Mouse (Mus musculus) kidney, postnatal 0 days (tissue): ENCODE results near the gene Ociad2. TPM values are rescaled to one million over a fixed set of nuclear protein-coding genes. Genes with fewer than 3 reads are reported as not detected.
"Not testable (repeated sequence)": the region's sequence is repeated elsewhere in the genome, so short reads cannot be mapped to it uniquely, and the experiment has no call there.

ENCODE experiments used
- ATAC-seq: fragments of 200-750 bp; cut with Nextera tagmentation; replicated peaks from 2 replicates; pipeline ENCODE4 v1.8.0; 2017; ENCODE audit warnings: low read depth, moderate number of reproducible peaks, moderate TSS enrichment, moderate library complexity; ENCODE audit not compliant: low FRiP score
- DNase-seq: peaks from one replicate; pipeline ENCODE4 v3.0.0-alpha.2; 2016; ENCODE audit warnings: low spot score
- H3K27ac ChIP-seq: fragments of 300-500 bp; sonication (generic); 2 replicates; pipeline ENCODE4 v1.5.1; 2014; ENCODE audit warnings: mild to moderate bottlenecking
- H3K27me3 ChIP-seq: fragments of 300-500 bp; sonication (generic); 2 replicates; pipeline ENCODE4 v1.6.1; 2014; ENCODE audit warnings: low read length, mixed read lengths; ENCODE audit not compliant: insufficient read depth
- H3K36me3 ChIP-seq: fragments of 300-500 bp; sonication (generic); 2 replicates; pipeline ENCODE4 v1.6.1; 2014; ENCODE audit warnings: low read length, mixed read lengths; ENCODE audit not compliant: insufficient read depth
- H3K4me1 ChIP-seq: fragments of 300-500 bp; sonication (generic); replicated peaks from 2 replicates; pipeline ENCODE4 v1.6.1; 2014; ENCODE audit warnings: antibody characterized with exemption, low read length, mixed read lengths; ENCODE audit not compliant: insufficient read depth
- H3K4me2 ChIP-seq: fragments of 300-500 bp; sonication (generic); 2 replicates; pipeline ENCODE4 v1.6.1; 2014; ENCODE audit warnings: mild to moderate bottlenecking, low read length, moderate library complexity, mixed read lengths
- H3K4me3 ChIP-seq: fragments of 300-500 bp; sonication (generic); replicated peaks from 2 replicates; pipeline ENCODE4 v1.5.1; 2014; ENCODE audit warnings: low read depth, low read length
- H3K9ac ChIP-seq: fragments of 300-500 bp; sonication (generic); 2 replicates; pipeline ENCODE4 v1.6.1; 2014; ENCODE audit warnings: low read depth, low read length
- H3K9me3 ChIP-seq: fragments of 300-500 bp; sonication (generic); replicated peaks from 2 replicates; pipeline ENCODE4 v1.6.1; 2016; ENCODE audit warnings: low read length, inconsistent platforms, mixed read lengths
- CTCF ChIP-seq: IDR thresholded peaks from 2 replicates; pipeline ENCODE4 v1.5.1; 2016; ENCODE audit warnings: antibody characterized with exemption, low read depth, mild to moderate bottlenecking, moderate library complexity
- WGBS: fragments of 180-500 bp; shearing (Covaris S2); extraction: QIAGEN DNeasy Blood & Tissue Kit; methylation state at CpG from one replicate; pipeline ENCODE4 v1.1.7; 2014; 5-methylcytosine and 5-hydroxymethylcytosine counted together
- polyA plus RNA-seq: library from polyadenylated mRNA; unstranded; fragments of >200 nt; fragmentation: Nextera tagmentation; extraction: Ambion mirVana; gene quantifications from 2 replicates; pipeline ENCODE4 v1.2.1, GENCODE M21; 2015

Ociad2 gene
- polyA plus RNA-seq, 1 experiment from 2014 or later, result 27.4 TPM

- no peaks in the 10 kb centered on the region for H3K4me1 ChIP-seq
- DNase-seq (peak; percentile 30), ATAC-seq (no peak)
- H3K4me2 ChIP-seq, result no peak overlapping the region
- no peak overlapping the region for H3K4me3 ChIP-seq
- TF ChIP-seq CTCF, result no peak
- no peak overlapping the region for H3K27ac ChIP-seq
- WGBS, result 29% methylated on average over 4 of the region's 4 CpGs
- H3K9me3 ChIP-seq, result no peaks in the 10 kb centered on the region
- no peaks in the 10 kb centered on the region for H3K36me3 ChIP-seq
- H3K9ac ChIP-seq, result no peak overlapping the region
- no peaks in the 10 kb centered on the region for H3K27me3 ChIP-seq
Measured at GRCm38 (mm10) chr5:73331002-73331401, 9.8 kb downstream of the Ociad2 start.

- H3K36me3 ChIP-seq, result no peaks in the 10 kb centered on the region
- H3K4me2 ChIP-seq, result no peak overlapping the region
- ATAC-seq, result no peak
- TF ChIP-seq CTCF, result no peak
- DNase-seq, result no peak
- WGBS, result 52% methylated on average over 8 of the region's 8 CpGs
- H3K9ac ChIP-seq, result no peak overlapping the region
- H3K4me3 ChIP-seq, result no peak overlapping the region
- no peaks in the 10 kb centered on the region for H3K9me3 ChIP-seq
- H3K27me3 ChIP-seq, result no peaks in the 10 kb centered on the region
- H3K27ac ChIP-seq, result no peak overlapping the region
- H3K4me1 ChIP-seq, result no peaks in the 10 kb centered on the region
Measured at GRCm38 (mm10) chr5:73324526-73325170, 16.2 kb downstream of the Ociad2 start.

GRCm38 (mm10) chr5:73323602-73324001 is 17.2 kb downstream of the Ociad2 start:
- no peak overlapping the region for H3K9ac ChIP-seq
- no peaks in the 10 kb centered on the region for H3K36me3 ChIP-seq
- no peaks in the 10 kb centered on the region for H3K4me1 ChIP-seq
- H3K27me3 ChIP-seq, result no peaks in the 10 kb centered on the region
- no peak for DNase-seq
- H3K4me3 ChIP-seq, result no peak overlapping the region
- 70% methylated on average over 5 of the region's 5 CpGs for WGBS
- H3K4me2 ChIP-seq, result no peak overlapping the region
- no peaks in the 10 kb centered on the region for H3K9me3 ChIP-seq
- no peak for ATAC-seq
- H3K27ac ChIP-seq, result no peak overlapping the region
- no peak for TF ChIP-seq CTCF

- H3K4me2 ChIP-seq, H3K9ac ChIP-seq, DNase-seq, H3K9me3 ChIP-seq, ATAC-seq, H3K27me3 ChIP-seq, H3K27ac ChIP-seq, H3K4me3 ChIP-seq, H3K36me3 ChIP-seq, H3K4me1 ChIP-seq: not testable (repeated sequence)
- 86% methylated on average over 1 of the region's 1 CpGs for WGBS
Measured at GRCm38 (mm10) chr5:73322684-73323083, 18.1 kb downstream of the Ociad2 start.

GRCm38 (mm10) chr5:73319306-73319705 is 21.5 kb downstream of the Ociad2 start:
- Histone ChIP-seq H3K27ac (no peak overlapping the region), H3K9me3 (no peaks in the 10 kb centered on the region), H3K36me3 (peaks cover 8% of the 10 kb centered on the region), H3K4me3 (no peak overlapping the region), H3K27me3 (no peaks in the 10 kb centered on the region), H3K4me1 (no peaks in the 10 kb centered on the region), H3K4me2 (no peak overlapping the region), H3K9ac (no peak overlapping the region)
- TF ChIP-seq CTCF, result no peak
- ATAC-seq, result no peak
- 92% methylated on average over 5 of the region's 5 CpGs for WGBS
- DNase-seq, result no peak

GRCm38 (mm10) chr5:73314654-73315053 is 26.2 kb downstream of the Ociad2 start:
- no peak overlapping the region for H3K27ac ChIP-seq
- H3K4me1 ChIP-seq, result no peaks in the 10 kb centered on the region
- no peaks in the 10 kb centered on the region for H3K9me3 ChIP-seq
- no peak for DNase-seq
- TF ChIP-seq CTCF, result no peak
- 94% methylated on average over 2 of the region's 2 CpGs for WGBS
- H3K9ac ChIP-seq, result no peak overlapping the region
- ATAC-seq, result no peak
- H3K4me2 ChIP-seq, result no peak overlapping the region
- H3K27me3 ChIP-seq, result no peaks in the 10 kb centered on the region
- H3K4me3 ChIP-seq, result no peak overlapping the region
- peaks cover 35% of the 10 kb centered on the region for H3K36me3 ChIP-seq

GRCm38 (mm10) chr5:73313591-73313990 is 27.2 kb downstream of the Ociad2 start:
- Histone ChIP-seq H3K27me3 (no peaks in the 10 kb centered on the region), H3K4me1 (no peaks in the 10 kb centered on the region), H3K36me3 (peaks cover 39% of the 10 kb centered on the region), H3K4me3 (no peak overlapping the region), H3K9ac (no peak overlapping the region), H3K4me2 (no peak overlapping the region), H3K9me3 (no peaks in the 10 kb centered on the region), H3K27ac (no peak overlapping the region)
- no peak for ATAC-seq
- no peak for TF ChIP-seq CTCF
- DNase-seq, result no peak
- WGBS, result 90% methylated on average over 10 of the region's 10 CpGs
